Mouse (Mus musculus): ENCODE results near the gene Bbs12.

DNA sequence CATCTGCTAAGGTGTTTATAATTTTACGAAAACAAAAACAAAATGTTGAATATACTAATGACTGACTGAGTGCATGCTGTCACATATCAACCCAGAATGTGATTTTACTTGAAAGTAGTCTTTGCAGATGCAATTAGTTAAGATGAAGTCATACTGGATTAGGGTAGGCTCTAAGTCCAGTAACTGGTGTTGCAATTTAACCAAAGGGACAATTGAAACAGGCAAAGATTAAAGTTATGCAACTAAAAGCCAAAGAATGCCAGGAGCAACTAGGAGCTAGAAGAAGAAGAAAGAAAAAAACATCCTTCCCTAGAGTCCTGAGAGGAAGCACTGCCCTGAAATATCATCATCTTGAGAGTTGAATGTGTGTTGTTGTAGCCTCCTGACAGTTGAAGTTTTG, 3.9 kb downstream of the Bbs12 start:
- TF ChIP-seq POLR2A (IDR thresholded peaks at IDR 0.05; ENCODE audit: borderline replicate concordance, extremely low read depth, low read depth, low read length) (no peak), CTCF (IDR thresholded peaks at IDR 0.05; ENCODE audit: insufficient read depth, low read length) (no peak)
